In the genomic region with DNA sequence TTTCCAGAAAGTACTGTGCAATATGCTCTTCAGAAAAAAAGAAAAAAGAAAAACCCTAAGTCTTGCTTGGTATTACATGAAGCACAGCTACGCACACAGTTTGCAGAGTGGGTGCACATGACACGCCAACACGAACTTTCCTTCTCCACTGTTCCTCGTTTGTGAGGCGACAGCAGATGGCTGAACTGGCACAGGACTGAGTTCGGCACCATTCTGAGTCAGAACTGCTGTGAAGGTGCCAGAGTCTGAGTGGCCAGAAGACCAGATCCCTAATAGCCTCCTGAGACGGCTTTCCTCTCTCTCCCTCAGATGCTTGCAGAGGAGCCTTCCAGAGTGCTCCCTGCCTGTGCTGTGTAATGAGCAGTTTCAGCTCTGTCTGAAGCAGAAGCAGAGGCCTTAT, we compare ENCODE assay signal across 10 mouse cellular contexts.
DNase-seq lines count a peak whose midpoint lies in the region; ATAC-seq and TF ChIP-seq lines count a peak whose summit lies in the region.
"Had no signal": no experiment of that assay in that cellular context is flagged by ENCODE, and none has a peak within 500 bp of the region (broad histone marks: within the 10 kb centered on the region; RNA-seq: fewer than 3 reads in every experiment).

No protein-coding gene starts in this region.

- TF ChIP-seq EP300 in lung, postnatal 0 days (IDR thresholded peaks at IDR 0.05), result no peak

- WGBS in lung, postnatal 0 days, result 62% methylated on average over 7 of the region's 7 CpGs
- WGBS in kidney, embryonic 15.5 days, result 72% methylated on average over 7 of the region's 7 CpGs

- H3K36me3 ChIP-seq in lung, postnatal 0 days (ENCODE audit: insufficient read depth, low read length), result no peaks in the 10 kb centered on the region
- H3K36me3 ChIP-seq in kidney, embryonic 15.5 days, result no peaks in the 10 kb centered on the region
- H3K36me3 ChIP-seq: lung, embryonic 15.5 days had no signal

- peak; percentile 1 for DNase-seq in lung, postnatal 36 days
- no peak for DNase-seq in lung, postnatal 0 days (ENCODE audit: low spot score)
- DNase-seq in frontal cortex, postnatal 36 days (ENCODE audit: low spot score in 2 of 2), result peak; percentile 80 to 91
- peak; percentile 84 to 92 for DNase-seq in left cerebral cortex, adult 18-20 months (ENCODE audit: low spot score in 2 of 2)
- DNase-seq in embryo, embryonic 10.5 days (ENCODE audit: low spot score), result no peak
- no peak for DNase-seq in kidney, postnatal 14 days
- DNase-seq: kidney, adult 9 months had no signal

- no peak for ATAC-seq in lung, postnatal 0 days
- no peak for ATAC-seq in kidney, embryonic 15.5 days (replicated peaks; ENCODE audit: low FRiP score)
- no peak for ATAC-seq in erythroblast, adult 5-6 weeks (replicated peaks; ENCODE audit: low FRiP score, poor library complexity, severe bottlenecking)

- TF ChIP-seq CTCF in lung, postnatal 0 days (IDR thresholded peaks at IDR 0.05), result no peak

- no peaks in the 10 kb centered on the region for H3K4me1 ChIP-seq in lung, postnatal 0 days (ENCODE audit: insufficient read depth, low read depth, low read length)
- H3K4me1 ChIP-seq in kidney, embryonic 15.5 days, result no peaks in the 10 kb centered on the region
- H3K4me1 ChIP-seq: lung, embryonic 15.5 days had no signal

- no peak overlapping the region for H3K4me3 ChIP-seq in lung, postnatal 0 days (ENCODE audit: low read depth, low read length)
- H3K4me3 ChIP-seq in kidney, embryonic 15.5 days (replicated peaks), result no peak overlapping the region
- H3K4me3 ChIP-seq: lung, embryonic 15.5 days had no signal

- no peak overlapping the region for H3K27ac ChIP-seq in lung, postnatal 0 days (ENCODE audit: low read length)
- H3K27ac ChIP-seq in kidney, embryonic 15.5 days, result no peak overlapping the region
- H3K27ac ChIP-seq: lung, embryonic 15.5 days had no signal

- no peak overlapping the region for H3K4me2 ChIP-seq in lung, postnatal 0 days (replicated peaks; ENCODE audit: low read depth, low read length)
- no peak overlapping the region for H3K4me2 ChIP-seq in kidney, embryonic 15.5 days
- H3K4me2 ChIP-seq: lung, embryonic 15.5 days had no signal

- H3K9me3 ChIP-seq in lung, postnatal 0 days (ENCODE audit: low read length), result no peaks in the 10 kb centered on the region
- H3K9me3 ChIP-seq in kidney, embryonic 15.5 days (replicated peaks), result no peaks in the 10 kb centered on the region
- H3K9me3 ChIP-seq: lung, embryonic 15.5 days had no signal

- no peaks in the 10 kb centered on the region for H3K27me3 ChIP-seq in lung, postnatal 0 days (replicated peaks; ENCODE audit: insufficient read depth, low read length)
- H3K27me3 ChIP-seq in kidney, embryonic 15.5 days, result no peaks in the 10 kb centered on the region
- H3K27me3 ChIP-seq: lung, embryonic 15.5 days had no signal

- H3K9ac ChIP-seq in lung, postnatal 0 days (replicated peaks; ENCODE audit: low read depth), result no peak overlapping the region
- H3K9ac ChIP-seq in kidney, embryonic 15.5 days, result no peak overlapping the region
- H3K9ac ChIP-seq: lung, embryonic 15.5 days had no signal

Comparison
In these comparisons a context has a peak if more than half of its experiments do, and no peak if none do; other contexts are left out.
1. DNase-seq: peak in lung, postnatal 36 days (single experiment), frontal cortex, postnatal 36 days (2 of 2) and left cerebral cortex, adult 18-20 months (2 of 2); none in lung, postnatal 0 days (single experiment), embryo, embryonic 10.5 days (single experiment) and kidney, postnatal 14 days (single experiment).